Mouse (Mus musculus): ENCODE measurements around the gene Pmepa1.

DNA sequence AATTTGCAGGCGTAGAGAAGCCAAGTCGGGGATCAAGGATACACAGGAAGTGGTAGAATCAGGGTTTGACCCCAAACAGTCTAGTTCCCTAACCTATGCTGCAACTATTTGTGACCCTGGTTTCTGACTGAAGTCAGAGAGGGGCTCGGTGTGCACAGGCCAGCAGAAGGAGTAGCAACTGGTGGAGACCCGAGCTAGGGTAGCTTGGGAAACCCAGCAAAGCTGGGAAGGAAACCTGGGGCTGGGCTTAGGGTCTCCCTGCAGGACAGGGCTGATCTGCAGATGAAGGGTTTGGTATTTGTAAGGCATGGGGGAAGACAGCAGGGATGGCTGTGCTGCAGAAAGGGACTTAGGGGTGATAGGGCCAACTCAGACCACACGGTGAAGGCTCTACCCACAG is 98.9 kb downstream of the Pmepa1 start:
- TF ChIP-seq CTCF (IDR thresholded peaks at IDR 0.05) = no peak
- no peak for TF ChIP-seq EP300 (IDR thresholded peaks at IDR 0.05)

Data from lung, postnatal 0 days (tissue).